Mouse (Mus musculus): ENCODE results near the gene Cop1. TPM values are rescaled to one million over a fixed set of nuclear protein-coding genes. Genes with fewer than 3 reads are reported as not detected.

Gene Cop1
- polyA plus RNA-seq, 1 experiment from 2014 or later, result 34.6 TPM

GRCm38 (mm10) chr1:159263820-159264219 is 31.7 kb downstream of the Cop1 start:
- 94% methylated on average over 3 of the region's 3 CpGs for WGBS
- H3K36me3 ChIP-seq (ENCODE audit: control insufficient read depth, insufficient read depth, low read length), result 0 out of 2 replicates have a peak, but pooled peaks cover 10% of the 10 kb centered on the region
- H3K9me3 ChIP-seq (replicated peaks; ENCODE audit: control insufficient read depth, low read length), result no peaks in the 10 kb centered on the region
- DNase-seq (ENCODE audit: low spot score) (no peak), ATAC-seq (no peak)
- no peak overlapping the region for H3K4me3 ChIP-seq (ENCODE audit: low read depth, low read length)
- H3K9ac ChIP-seq (ENCODE audit: low read length), result no peak overlapping the region
- no peaks in the 10 kb centered on the region for H3K4me1 ChIP-seq (ENCODE audit: control insufficient read depth, insufficient read depth, low read length)
- no peak overlapping the region for H3K27ac ChIP-seq (ENCODE audit: low read depth, low read length)
- no peaks in the 10 kb centered on the region for H3K27me3 ChIP-seq (replicated peaks; ENCODE audit: control insufficient read depth, insufficient read depth, low read length)
- H3K4me2 ChIP-seq (ENCODE audit: low read length), result no peak overlapping the region

GRCm38 (mm10) chr1:159280072-159280471 is 48.0 kb downstream of the Cop1 start:
- DNase-seq (ENCODE audit: low spot score), result no peak
- WGBS, result 93% methylated on average over 1 of the region's 1 CpGs
- peaks cover 23% of the 10 kb centered on the region; the same call in 1 of the 2 replicates for H3K36me3 ChIP-seq (ENCODE audit: control insufficient read depth, insufficient read depth, low read length)
- ATAC-seq, result no peak
- H3K4me3 ChIP-seq (ENCODE audit: low read depth, low read length), result no peak overlapping the region
- H3K27me3 ChIP-seq (replicated peaks; ENCODE audit: control insufficient read depth, insufficient read depth, low read length), result no peaks in the 10 kb centered on the region
- no peaks in the 10 kb centered on the region for H3K4me1 ChIP-seq (ENCODE audit: control insufficient read depth, insufficient read depth, low read length)
- no peak overlapping the region for H3K4me2 ChIP-seq (ENCODE audit: low read length)
- H3K27ac ChIP-seq (ENCODE audit: low read depth, low read length), result no peak overlapping the region
- no peak overlapping the region for H3K9ac ChIP-seq (ENCODE audit: low read length)
- no peaks in the 10 kb centered on the region for H3K9me3 ChIP-seq (replicated peaks; ENCODE audit: control insufficient read depth, low read length)

GRCm38 (mm10) chr1:159281861-159282260 is 49.7 kb downstream of the Cop1 start:
- WGBS, result 90% methylated on average over 1 of the region's 1 CpGs

GRCm38 (mm10) chr1:159286833-159287232 is 54.7 kb downstream of the Cop1 start:
- Histone ChIP-seq H3K9ac (ENCODE audit: low read length) (no peak overlapping the region), H3K4me2 (ENCODE audit: low read length) (no peak overlapping the region), H3K9me3 (replicated peaks; ENCODE audit: control insufficient read depth, low read length) (no peaks in the 10 kb centered on the region), H3K4me1 (ENCODE audit: control insufficient read depth, insufficient read depth, low read length) (no peaks in the 10 kb centered on the region), H3K4me3 (ENCODE audit: low read depth, low read length) (no peak overlapping the region), H3K27me3 (replicated peaks; ENCODE audit: control insufficient read depth, insufficient read depth, low read length) (no peaks in the 10 kb centered on the region), H3K27ac (ENCODE audit: low read depth, low read length) (no peak overlapping the region), H3K36me3 (ENCODE audit: control insufficient read depth, insufficient read depth, low read length) (peaks cover 11% of the 10 kb centered on the region)
- DNase-seq (ENCODE audit: low spot score) (peak; percentile 15), ATAC-seq (no peak)
- 68% methylated on average over 1 of the region's 1 CpGs for WGBS

More at GRCm38 (mm10) chr1:159281861-159282260, 49.7 kb downstream of the Cop1 start:
- DNase-seq (ENCODE audit: low spot score) (no peak), ATAC-seq (no peak)
- no peak overlapping the region for H3K4me3 ChIP-seq (ENCODE audit: low read depth, low read length)
- H3K36me3 ChIP-seq (ENCODE audit: control insufficient read depth, insufficient read depth, low read length), result peaks cover 23% of the 10 kb centered on the region; the same call in 1 of the 2 replicates
- H3K4me1 ChIP-seq (ENCODE audit: control insufficient read depth, insufficient read depth, low read length), result no peaks in the 10 kb centered on the region
- no peak overlapping the region for H3K4me2 ChIP-seq (ENCODE audit: low read length)
- no peaks in the 10 kb centered on the region for H3K27me3 ChIP-seq (replicated peaks; ENCODE audit: control insufficient read depth, insufficient read depth, low read length)
- no peaks in the 10 kb centered on the region for H3K9me3 ChIP-seq (replicated peaks; ENCODE audit: control insufficient read depth, low read length)
- no peak overlapping the region for H3K9ac ChIP-seq (ENCODE audit: low read length)
- no peak overlapping the region for H3K27ac ChIP-seq (ENCODE audit: low read depth, low read length)

GRCm38 (mm10) chr1:159290219-159290618 is 58.1 kb downstream of the Cop1 start:
- H3K36me3 ChIP-seq (ENCODE audit: control insufficient read depth, insufficient read depth, low read length), result peaks cover 18% of the 10 kb centered on the region
- ATAC-seq (0 out of 2 replicates have a peak, but pooled peaks have one; percentile 50), DNase-seq (ENCODE audit: low spot score) (peak; percentile 79)

GRCm38 (mm10) chr1:159290859-159291258 is 58.7 kb downstream of the Cop1 start:
- no peaks in the 10 kb centered on the region for H3K27me3 ChIP-seq (replicated peaks; ENCODE audit: control insufficient read depth, insufficient read depth, low read length)
- H3K9me3 ChIP-seq (replicated peaks; ENCODE audit: control insufficient read depth, low read length), result no peaks in the 10 kb centered on the region
- no peak for ATAC-seq
- 95% methylated on average over 2 of the region's 2 CpGs for WGBS
- DNase-seq (ENCODE audit: low spot score), result no peak
- peaks cover 16% of the 10 kb centered on the region for H3K36me3 ChIP-seq (ENCODE audit: control insufficient read depth, insufficient read depth, low read length)
- no peaks in the 10 kb centered on the region for H3K4me1 ChIP-seq (ENCODE audit: control insufficient read depth, insufficient read depth, low read length)
- H3K4me3 ChIP-seq (ENCODE audit: low read depth, low read length), result no peak overlapping the region
- H3K9ac ChIP-seq (ENCODE audit: low read length), result no peak overlapping the region
- H3K4me2 ChIP-seq (ENCODE audit: low read length), result no peak overlapping the region
- no peak overlapping the region for H3K27ac ChIP-seq (ENCODE audit: low read depth, low read length)

More at GRCm38 (mm10) chr1:159290219-159290618, 58.1 kb downstream of the Cop1 start:
- H3K27ac ChIP-seq (ENCODE audit: low read depth, low read length), result no peak overlapping the region
- H3K9me3 ChIP-seq (replicated peaks; ENCODE audit: control insufficient read depth, low read length), result no peaks in the 10 kb centered on the region
- no peak overlapping the region for H3K9ac ChIP-seq (ENCODE audit: low read length)
- H3K27me3 ChIP-seq (replicated peaks; ENCODE audit: control insufficient read depth, insufficient read depth, low read length), result no peaks in the 10 kb centered on the region
- H3K4me3 ChIP-seq (ENCODE audit: low read depth, low read length), result no peak overlapping the region
- no peaks in the 10 kb centered on the region for H3K4me1 ChIP-seq (ENCODE audit: control insufficient read depth, insufficient read depth, low read length)
- H3K4me2 ChIP-seq (ENCODE audit: low read length), result no peak overlapping the region

- 0 out of 2 replicates have a peak, but pooled peaks cover 6% of the 10 kb centered on the region for H3K36me3 ChIP-seq (ENCODE audit: control insufficient read depth, insufficient read depth, low read length)
- no peak overlapping the region for H3K4me2 ChIP-seq (ENCODE audit: low read length)
- H3K9ac ChIP-seq (ENCODE audit: low read length), result no peak overlapping the region
- WGBS, result 96% methylated on average over 7 of the region's 7 CpGs
- no peak overlapping the region for H3K27ac ChIP-seq (ENCODE audit: low read depth, low read length)
- no peaks in the 10 kb centered on the region for H3K4me1 ChIP-seq (ENCODE audit: control insufficient read depth, insufficient read depth, low read length)
- ATAC-seq (no peak), DNase-seq (ENCODE audit: low spot score) (no peak)
- H3K27me3 ChIP-seq (replicated peaks; ENCODE audit: control insufficient read depth, insufficient read depth, low read length), result no peaks in the 10 kb centered on the region
- H3K4me3 ChIP-seq (ENCODE audit: low read depth, low read length), result no peak overlapping the region
- H3K9me3 ChIP-seq (replicated peaks; ENCODE audit: control insufficient read depth, low read length), result no peaks in the 10 kb centered on the region
These were observed 69.4 kb downstream of the Cop1 start for GRCm38 (mm10) chr1:159301418-159302082.

- no peak overlapping the region for H3K4me2 ChIP-seq (ENCODE audit: low read length)
- no peaks in the 10 kb centered on the region for H3K4me1 ChIP-seq (ENCODE audit: control insufficient read depth, insufficient read depth, low read length)
- no peak for DNase-seq (ENCODE audit: low spot score)
- no peaks in the 10 kb centered on the region for H3K27me3 ChIP-seq (replicated peaks; ENCODE audit: control insufficient read depth, insufficient read depth, low read length)
- no peak overlapping the region for H3K9ac ChIP-seq (ENCODE audit: low read length)
- ATAC-seq, result no peak
- H3K4me3 ChIP-seq (ENCODE audit: low read depth, low read length), result no peak overlapping the region
- 82% methylated on average over 2 of the region's 2 CpGs for WGBS
- no peaks in the 10 kb centered on the region for H3K9me3 ChIP-seq (replicated peaks; ENCODE audit: control insufficient read depth, low read length)
- H3K36me3 ChIP-seq (ENCODE audit: control insufficient read depth, insufficient read depth, low read length), result peaks cover 19% of the 10 kb centered on the region
- no peak overlapping the region for H3K27ac ChIP-seq (ENCODE audit: low read depth, low read length)
These were observed 81.5 kb downstream of the Cop1 start for GRCm38 (mm10) chr1:159313625-159314024.

GRCm38 (mm10) chr1:159322586-159322985 is 90.5 kb downstream of the Cop1 start:
- H3K4me3 ChIP-seq (ENCODE audit: low read depth, low read length), result no peak overlapping the region
- no peaks in the 10 kb centered on the region for H3K9me3 ChIP-seq (replicated peaks; ENCODE audit: control insufficient read depth, low read length)
- H3K9ac ChIP-seq (ENCODE audit: low read length), result no peak overlapping the region
- no peak for ATAC-seq
- no peaks in the 10 kb centered on the region for H3K27me3 ChIP-seq (replicated peaks; ENCODE audit: control insufficient read depth, insufficient read depth, low read length)
- H3K4me1 ChIP-seq (ENCODE audit: control insufficient read depth, insufficient read depth, low read length), result no peaks in the 10 kb centered on the region
- H3K36me3 ChIP-seq (ENCODE audit: control insufficient read depth, insufficient read depth, low read length), result 0 out of 2 replicates have a peak, but pooled peaks cover 6% of the 10 kb centered on the region
- H3K27ac ChIP-seq (ENCODE audit: low read depth, low read length), result no peak overlapping the region
- H3K4me2 ChIP-seq (ENCODE audit: low read length), result no peak overlapping the region
- DNase-seq (ENCODE audit: low spot score), result peak; percentile 29
- 94% methylated on average over 1 of the region's 1 CpGs for WGBS
